Mouse (Mus musculus) layer of hippocampus, adult 2 months (tissue): ENCODE measurements around the gene Olfm3. TPM values are rescaled to one million over a fixed set of nuclear protein-coding genes. Genes with fewer than 3 reads are reported as not detected.

Experiments
- DNase-seq, 2 experiments: peaks; one replicate each; pipeline ENCODE4 v3.0.0; 2022; ENCODE audit warnings: low spot score in 2 of 2
- H3K27ac ChIP-seq: fragments of 200-600 bp; 2 replicates; pipeline ENCODE4 v1.8.1; 2022
- H3K4me3 ChIP-seq: fragments of 200-600 bp; 2 replicates; pipeline ENCODE4 v1.8.1; 2022; ENCODE audit warnings: mild to moderate bottlenecking
- CTCF ChIP-seq: fragments of 200-600 bp; conservative IDR thresholded peaks from 2 replicates; pipeline ENCODE4 v1.8.1; 2022; ENCODE audit warnings: antibody characterized with exemption, mild to moderate bottlenecking, moderate library complexity
- total RNA-seq, 2 experiments: library from RNA; stranded (reverse); gene quantifications; 2 replicates each; pipeline ENCODE4 v1.2.3; 2021

Gene Olfm3
- total RNA-seq, 2 experiments from 2014 or later: 15.8 to 19.0 TPM

DNA sequence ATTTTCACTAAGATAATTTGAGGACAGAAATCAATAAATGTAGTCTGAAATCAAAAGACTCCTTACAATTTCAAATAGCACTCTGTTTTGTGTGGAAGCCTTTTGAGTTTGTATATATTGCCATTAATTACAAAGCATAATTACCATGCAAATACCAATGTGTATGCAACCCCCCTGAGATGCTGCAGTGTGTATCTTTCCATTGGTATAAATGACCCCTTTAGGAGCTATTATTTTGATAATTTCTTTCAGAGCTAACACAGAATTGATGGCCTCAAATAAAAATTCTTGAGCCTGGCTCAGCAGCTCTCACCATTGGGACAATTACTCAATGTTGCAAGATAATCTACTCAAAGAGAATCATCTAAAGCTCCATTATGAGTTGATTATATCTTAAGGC, 67.3 kb downstream of the Olfm3 start:
- TF ChIP-seq CTCF: no peak
- DNase-seq: no peak
- Histone ChIP-seq H3K4me3 (no peak overlapping the region), H3K27ac (no peak overlapping the region)

DNA sequence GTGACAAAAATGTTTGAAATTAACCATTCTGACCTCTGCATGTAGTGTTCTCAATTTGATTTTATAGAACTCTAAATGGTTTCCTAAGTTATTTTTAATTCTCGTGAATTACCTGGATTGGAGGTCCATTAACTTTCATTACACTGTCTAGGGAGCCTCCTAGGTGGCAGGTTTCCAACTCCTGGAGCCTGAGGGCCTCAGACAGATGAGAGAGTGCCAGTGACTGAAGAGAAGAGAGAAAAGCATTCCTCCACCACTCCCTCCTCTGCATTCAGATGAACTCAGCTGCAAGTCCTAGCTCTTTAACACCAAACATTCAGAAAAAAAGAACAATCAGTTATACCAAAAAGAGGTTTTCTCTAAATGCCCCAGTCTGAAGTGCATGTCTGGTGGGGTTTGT, 68.6 kb downstream of the Olfm3 start:
- Histone ChIP-seq H3K4me3 (no peak overlapping the region), H3K27ac (no peak overlapping the region)
- no peak for DNase-seq
- no peak for TF ChIP-seq CTCF

DNA sequence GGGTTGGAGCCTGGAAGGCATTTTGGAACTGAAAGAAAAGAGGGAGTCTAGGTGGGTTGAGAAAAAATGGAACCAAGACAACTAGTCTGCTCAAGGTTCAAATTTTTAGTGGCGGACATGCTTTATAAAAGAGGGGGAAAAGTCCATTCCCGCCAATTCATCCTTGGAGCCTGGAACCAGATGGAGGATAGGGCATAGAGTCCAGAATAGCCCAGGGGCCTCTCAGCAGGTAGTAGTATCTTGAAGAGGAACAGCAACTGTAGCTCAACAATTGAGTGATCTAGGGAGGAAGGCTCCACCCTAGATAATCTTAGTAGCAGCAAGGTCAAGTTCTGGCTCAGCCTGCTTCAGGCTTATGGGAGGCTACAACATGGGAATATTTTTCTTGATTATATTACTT, 87.0 kb downstream of the Olfm3 start:
- DNase-seq: no peak
- H3K27ac ChIP-seq: no peak overlapping the region
- no peak for TF ChIP-seq CTCF
- H3K4me3 ChIP-seq: no peak overlapping the region

DNA sequence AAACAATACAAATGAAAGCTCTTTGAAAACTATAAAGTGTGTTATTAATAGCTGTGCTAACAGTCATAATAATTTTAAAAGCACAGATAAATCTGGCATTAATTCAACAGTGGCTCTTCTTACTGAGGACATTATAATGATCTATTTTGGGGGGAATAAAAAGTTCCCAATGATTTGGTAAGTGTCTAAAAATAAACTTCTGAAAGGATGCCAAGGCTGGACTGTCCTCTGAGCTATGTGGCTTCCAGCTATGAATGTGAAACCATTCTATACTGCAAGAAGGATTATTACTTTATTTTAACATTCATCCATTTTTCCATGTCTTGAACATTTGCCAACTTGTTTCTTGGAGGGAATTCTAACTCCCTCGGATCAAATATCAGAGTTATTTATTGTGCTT, 92.1 kb downstream of the Olfm3 start:
- no peak for TF ChIP-seq CTCF
- no peak overlapping the region for H3K4me3 ChIP-seq
- no peak overlapping the region for H3K27ac ChIP-seq
- DNase-seq: no peak

DNA sequence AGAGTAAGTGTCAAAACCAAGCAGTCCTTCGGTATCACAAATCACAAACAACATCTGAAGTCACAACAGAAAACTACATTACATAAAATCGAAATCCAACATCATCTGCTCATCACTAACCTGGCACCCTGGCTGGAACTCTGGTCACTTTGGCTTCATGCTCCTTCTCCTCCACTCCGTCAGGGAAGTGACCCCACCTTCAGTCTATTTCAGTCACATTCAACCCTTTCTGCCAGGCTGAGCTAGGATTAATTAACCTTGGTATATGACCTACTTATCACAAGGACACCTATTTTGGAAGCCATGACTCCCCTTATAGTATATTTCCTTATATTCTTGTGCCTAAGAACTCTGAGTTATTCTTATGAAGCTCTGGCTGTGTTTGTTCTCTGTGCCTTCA, 123.7 kb downstream of the Olfm3 start:
- no peak for DNase-seq
- TF ChIP-seq CTCF: no peak
- no peak overlapping the region for H3K4me3 ChIP-seq
- no peak overlapping the region for H3K27ac ChIP-seq

DNA sequence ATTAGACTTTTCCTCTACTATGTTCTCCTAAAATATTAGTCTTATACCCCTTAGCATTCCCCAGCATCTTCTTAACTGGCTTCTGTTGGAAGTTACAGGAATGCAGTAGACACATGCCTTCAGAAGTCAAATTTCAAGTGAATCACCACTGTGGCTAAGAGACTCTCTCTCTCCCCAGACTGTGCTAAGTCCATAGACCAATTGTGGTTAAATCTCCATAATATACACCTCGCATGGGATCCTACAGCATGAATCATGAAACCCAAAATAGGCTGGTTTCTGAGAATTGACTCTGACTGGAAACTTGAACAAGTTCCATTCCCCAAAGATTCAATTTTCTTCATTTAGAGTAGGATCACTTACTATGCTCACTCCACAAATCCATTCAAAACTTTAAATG, 124.2 kb downstream of the Olfm3 start:
- no peak for TF ChIP-seq CTCF
- no peak overlapping the region for H3K4me3 ChIP-seq
- no peak overlapping the region for H3K27ac ChIP-seq
- peak in 1 of 2 experiments; percentile 1 for DNase-seq

DNA sequence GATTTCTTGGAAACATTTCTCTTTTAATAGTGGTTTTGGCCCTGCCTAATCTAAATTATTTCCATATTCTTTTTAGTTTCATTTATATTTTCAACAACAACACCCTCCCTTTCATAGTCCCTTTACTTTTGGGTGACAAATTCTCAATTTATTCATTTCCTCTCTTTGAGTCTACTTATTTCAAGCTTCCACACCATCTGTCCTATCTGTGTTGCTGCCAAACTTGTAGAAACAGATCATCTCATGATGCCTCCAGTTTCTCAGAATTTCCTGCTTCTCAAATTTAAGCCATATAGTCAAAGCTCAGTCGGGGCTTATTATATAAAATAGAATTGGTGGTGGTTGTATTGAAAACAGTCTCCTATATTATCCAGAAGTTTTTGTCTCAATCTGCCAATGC, 124.7 kb downstream of the Olfm3 start:
- H3K27ac ChIP-seq: no peak overlapping the region
- no peak for TF ChIP-seq CTCF
- no peak overlapping the region for H3K4me3 ChIP-seq
- DNase-seq: peak; percentile 37 to 58

DNA sequence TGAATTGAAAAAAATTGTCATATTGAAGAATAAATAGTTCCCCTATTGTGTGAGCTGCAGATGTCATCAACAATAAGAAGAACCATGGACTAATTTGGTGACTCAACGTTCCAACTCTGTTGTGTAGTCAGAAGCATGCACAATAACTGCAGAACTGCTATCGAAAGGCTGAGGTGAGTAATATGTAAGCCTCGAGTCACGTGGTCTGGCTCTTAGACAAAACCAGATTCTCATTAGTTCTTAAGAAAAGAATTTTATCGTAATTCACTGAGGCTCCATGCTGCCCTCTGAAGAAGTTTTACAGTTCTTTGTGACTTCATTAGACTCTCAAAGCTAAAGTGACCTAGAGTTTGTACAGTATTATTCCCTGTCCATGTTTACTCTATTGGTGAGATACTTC, 145.2 kb downstream of the Olfm3 start:
- no peak for TF ChIP-seq CTCF
- H3K27ac ChIP-seq: no peak overlapping the region
- no peak for DNase-seq
- no peak overlapping the region for H3K4me3 ChIP-seq

DNA sequence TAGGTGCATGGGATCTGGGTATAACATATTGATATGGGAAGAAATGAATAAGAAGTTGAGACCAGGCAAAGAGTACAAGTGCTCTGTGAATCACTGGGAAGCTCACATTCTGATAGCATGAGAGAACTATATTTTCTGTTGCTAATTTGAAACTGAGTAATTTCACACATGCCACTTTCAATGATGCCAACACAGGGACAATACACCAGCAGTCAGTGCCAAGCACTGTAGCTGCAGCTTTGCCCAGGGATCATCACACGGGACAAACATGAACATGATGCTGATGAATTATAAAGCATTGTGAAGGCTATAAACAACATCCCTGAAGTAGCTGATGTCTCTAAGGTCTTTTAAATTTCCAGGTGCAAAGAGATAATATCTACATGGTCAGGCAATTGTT, 161.0 kb downstream of the Olfm3 start:
- H3K4me3 ChIP-seq: no peak overlapping the region
- TF ChIP-seq CTCF: no peak
- H3K27ac ChIP-seq: no peak overlapping the region
- DNase-seq: no peak

DNA sequence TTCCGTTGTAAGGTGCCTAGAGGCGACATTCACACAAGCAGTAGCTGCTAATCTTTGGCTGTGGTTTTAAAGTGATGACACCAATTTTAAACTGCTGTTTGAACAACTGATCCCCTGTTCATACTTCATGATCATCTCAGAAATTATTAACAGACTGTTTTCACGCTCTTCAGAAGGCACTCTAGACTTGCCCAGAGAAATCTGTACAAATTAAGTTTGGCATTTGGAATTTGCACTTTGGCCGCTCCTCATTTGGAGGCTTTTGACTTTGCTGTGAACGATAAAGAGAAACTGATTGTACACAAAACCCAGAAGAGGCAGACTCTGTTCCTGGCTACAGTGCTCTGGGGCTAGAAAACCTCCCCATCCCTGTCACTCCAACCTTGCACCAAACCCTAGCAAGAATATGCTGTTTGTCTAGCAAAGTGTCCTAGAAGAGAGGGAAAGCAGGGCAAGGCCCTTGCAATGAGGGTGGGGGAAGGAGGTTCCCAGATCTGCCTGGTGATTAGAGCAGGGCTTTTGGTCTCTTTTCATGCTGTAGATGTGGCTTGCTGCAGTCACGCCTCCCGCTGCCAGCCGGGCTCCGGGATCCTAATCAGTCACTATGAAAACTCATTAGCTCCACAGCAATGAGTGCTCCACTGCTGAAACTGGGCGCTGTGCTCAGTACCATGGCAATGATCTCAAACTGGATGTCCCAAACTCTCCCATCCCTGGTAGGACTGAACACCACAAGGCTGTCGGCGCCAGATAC, 176.7 kb downstream of the Olfm3 start:
- peak overlapping the region; percentile 11; the same call in 1 of the 2 replicates for H3K4me3 ChIP-seq
- no peak overlapping the region for H3K27ac ChIP-seq
- no peak for TF ChIP-seq CTCF
- no peak for DNase-seq

DNA sequence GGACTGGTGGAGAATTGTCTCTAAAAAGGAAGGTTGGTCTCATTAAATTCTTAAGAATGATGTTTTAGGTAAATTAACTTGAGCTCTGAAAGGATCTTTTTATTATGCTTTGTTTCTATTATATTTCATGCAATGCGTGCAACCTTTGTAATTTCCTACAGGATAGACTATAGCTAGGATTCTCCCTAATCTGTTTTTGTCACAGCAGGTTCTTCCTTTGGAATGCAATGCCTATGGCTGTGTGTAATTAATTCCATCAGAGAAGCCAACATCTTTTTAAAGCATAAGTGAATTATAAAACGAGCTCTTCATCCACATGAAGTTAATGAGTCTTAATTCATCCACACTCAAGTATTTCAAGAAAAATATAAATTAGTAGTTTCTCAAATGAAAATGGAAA, 177.5 kb downstream of the Olfm3 start:
- no peak for TF ChIP-seq CTCF

DNA sequence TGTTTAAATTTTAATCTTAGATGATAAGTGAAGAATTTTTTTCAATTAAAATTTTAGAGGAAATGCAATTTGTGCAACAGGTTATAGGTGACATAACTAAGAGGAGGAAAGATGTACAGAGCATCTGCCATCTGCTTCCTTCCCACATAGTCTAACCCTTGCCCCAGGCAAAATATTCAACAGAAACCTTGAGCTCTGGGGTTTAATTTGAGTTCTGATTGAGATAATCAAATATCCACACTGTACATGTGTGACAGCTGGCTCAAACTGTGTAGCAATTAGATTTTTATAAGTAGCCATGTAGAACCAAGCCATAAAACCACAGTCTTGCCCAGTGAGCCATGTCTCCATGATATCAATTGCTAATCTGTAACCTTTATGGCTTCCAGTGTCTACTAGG, 179.1 kb downstream of the Olfm3 start:
- DNase-seq: no peak
- no peak for TF ChIP-seq CTCF
- no peak overlapping the region for H3K27ac ChIP-seq
- H3K4me3 ChIP-seq: no peak overlapping the region

More for the DNA sequence above, 177.5 kb downstream of the Olfm3 start:
- Histone ChIP-seq H3K4me3 (no peak overlapping the region), H3K27ac (no peak overlapping the region)
- no peak for DNase-seq

DNA sequence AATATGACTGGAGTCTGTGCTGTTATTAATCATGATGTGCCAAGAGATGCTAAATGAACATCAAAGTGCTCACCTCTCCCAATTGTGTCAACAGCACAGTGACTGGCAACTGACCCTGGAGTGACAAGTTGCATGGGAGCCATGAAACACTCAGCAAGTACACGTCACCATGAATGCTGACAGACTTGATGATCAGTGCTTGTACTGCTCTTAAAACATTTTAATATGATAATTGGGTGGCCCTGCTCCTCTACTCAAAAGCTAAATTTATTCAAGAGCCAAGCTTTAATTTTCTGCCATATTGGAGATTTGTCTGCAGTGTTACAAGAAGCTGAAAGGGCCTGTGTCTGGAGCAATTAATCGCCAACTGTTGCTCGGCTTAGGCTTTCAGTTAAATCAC, 184.4 kb downstream of the Olfm3 start:
- no peak for DNase-seq
- H3K27ac ChIP-seq: no peak overlapping the region
- no peak overlapping the region for H3K4me3 ChIP-seq
- TF ChIP-seq CTCF: no peak

DNA sequence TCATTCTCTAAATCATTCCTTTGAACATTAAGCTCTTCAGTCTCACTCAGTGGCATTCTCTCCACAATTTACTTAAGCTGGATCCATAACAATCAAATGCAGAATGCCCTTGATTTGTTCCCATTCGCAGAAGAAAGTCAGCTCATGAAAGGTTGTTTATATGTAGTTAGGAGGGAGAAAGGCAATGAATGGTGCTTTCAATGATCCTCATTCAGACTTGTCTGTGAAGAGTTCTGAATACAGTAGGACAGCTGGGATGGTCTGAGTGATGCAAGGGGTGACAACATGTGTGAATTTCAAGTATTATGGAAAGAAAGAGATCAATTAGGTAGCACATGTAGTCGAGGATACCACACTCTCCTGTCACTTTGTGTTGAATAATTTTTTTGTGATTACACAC, 186.8 kb downstream of the Olfm3 start:
- no peak for TF ChIP-seq CTCF
- no peak for DNase-seq
- no peak overlapping the region for H3K4me3 ChIP-seq
- no peak overlapping the region for H3K27ac ChIP-seq
